Mouse (Mus musculus) embryonic fibroblast, embryonic 13.5 days (primary cell): ENCODE results near the gene Gm2a. TPM values are rescaled to one million over a fixed set of nuclear protein-coding genes. Genes with fewer than 3 reads are reported as not detected.

Experiments used
- H3K27ac ChIP-seq: 2 replicates; pipeline ENCODE4 v1.5.1; 2012; ENCODE audit warnings: low read length, control low read depth, inconsistent platforms; ENCODE audit not compliant: insufficient read depth
- H3K4me1 ChIP-seq: 2 replicates; pipeline ENCODE4 v1.6.1; 2011; ENCODE audit warnings: low read length; ENCODE audit not compliant: control insufficient read depth, insufficient read depth
- H3K4me3 ChIP-seq: 2 replicates; pipeline ENCODE4 v1.5.1; 2011; ENCODE audit warnings: mild to moderate bottlenecking, control low read depth, low read length; ENCODE audit not compliant: insufficient read depth
- CTCF ChIP-seq: IDR thresholded peaks from 2 replicates; pipeline ENCODE4 v1.5.1; 2011; ENCODE audit warnings: mild to moderate bottlenecking, control low read depth, low read length, moderate library complexity, borderline replicate concordance; ENCODE audit not compliant: insufficient read depth
- POLR2A ChIP-seq: IDR thresholded peaks from 2 replicates; pipeline ENCODE4 v1.6.1; 2011; ENCODE audit warnings: low read depth, mild to moderate bottlenecking, control low read depth, low read length, moderate library complexity
- polyA plus RNA-seq: library from polyadenylated mRNA; stranded (reverse); fragments of >200 nt; gene quantifications from 2 replicates; pipeline ENCODE4 v1.2.4, GENCODE M21; 2011; ENCODE audit warnings: low read depth; ENCODE audit not compliant: missing spikeins, insufficient read length

Gm2a gene
- polyA plus RNA-seq, 1 experiment: 20.6 TPM

DNA sequence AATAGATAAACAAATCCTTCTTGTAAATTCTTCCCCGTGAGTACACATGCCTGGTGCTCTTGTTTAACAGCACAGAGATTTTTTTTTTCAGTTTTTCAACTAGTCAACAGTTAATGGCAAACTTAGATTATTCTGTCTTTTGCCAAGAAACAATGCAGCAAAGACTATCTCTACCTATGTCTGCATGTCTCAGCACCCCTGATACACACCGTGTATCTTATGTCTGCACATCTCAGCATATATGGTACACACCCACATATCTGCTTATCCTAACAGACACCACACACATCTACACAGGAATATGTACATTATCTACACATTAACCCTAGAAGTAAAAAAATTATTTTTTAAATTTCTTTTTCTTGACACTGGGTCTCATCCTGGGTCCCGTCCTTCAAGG is 28.7 kb downstream of the Gm2a start:
- H3K4me1 ChIP-seq: no peaks in the 10 kb centered on the region

DNA sequence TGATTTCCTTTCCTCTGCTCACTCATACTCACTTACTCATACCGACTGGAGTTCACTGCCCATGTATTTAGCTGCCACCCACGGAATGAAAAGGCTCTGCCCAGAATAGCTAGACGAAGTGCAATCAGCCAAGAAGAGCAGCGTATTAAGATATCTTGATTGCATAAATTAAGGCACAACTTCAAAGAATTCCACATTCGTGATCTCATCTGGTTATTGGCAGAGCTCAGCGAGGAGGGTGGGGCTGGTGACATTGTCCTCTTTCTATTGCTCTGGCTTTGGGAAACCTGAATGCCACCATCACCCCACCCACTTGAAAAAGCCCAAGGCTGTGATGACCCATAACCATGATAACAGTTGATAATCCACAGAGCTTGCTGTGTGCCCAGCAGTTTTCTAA is 30.0 kb downstream of the Gm2a start:
- Histone ChIP-seq H3K4me3 (no peak overlapping the region), H3K4me1 (no peaks in the 10 kb centered on the region), H3K27ac (no peak overlapping the region)
- TF ChIP-seq POLR2A (no peak), CTCF (no peak)

More for the DNA sequence above, 28.7 kb downstream of the Gm2a start:
- Histone ChIP-seq H3K4me3 (no peak overlapping the region), H3K27ac (no peak overlapping the region)
- TF ChIP-seq POLR2A (no peak), CTCF (no peak)

DNA sequence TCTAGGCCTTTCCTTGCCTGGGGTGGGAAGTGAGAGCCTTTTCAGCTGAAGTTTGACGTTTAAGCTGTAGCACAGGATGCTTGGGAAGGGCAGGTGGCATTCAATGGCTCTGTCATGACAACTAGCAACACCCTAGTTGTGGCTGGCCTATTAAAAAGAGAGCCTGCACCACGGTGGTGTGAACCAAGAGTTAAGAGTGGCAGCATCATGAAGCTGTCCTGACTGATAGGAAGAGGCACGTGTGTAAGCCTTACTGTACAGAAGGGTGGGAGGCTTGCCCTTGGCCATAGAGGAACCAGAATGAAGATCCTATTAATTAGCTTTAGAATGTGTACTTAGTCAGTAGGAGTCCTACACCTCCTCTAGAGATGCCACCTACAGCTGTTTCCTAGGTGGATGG is 30.5 kb downstream of the Gm2a start:
- no peak overlapping the region for H3K27ac ChIP-seq
- no peak for TF ChIP-seq CTCF
- TF ChIP-seq POLR2A: no peak
- H3K4me3 ChIP-seq: no peak overlapping the region
- no peaks in the 10 kb centered on the region for H3K4me1 ChIP-seq

DNA sequence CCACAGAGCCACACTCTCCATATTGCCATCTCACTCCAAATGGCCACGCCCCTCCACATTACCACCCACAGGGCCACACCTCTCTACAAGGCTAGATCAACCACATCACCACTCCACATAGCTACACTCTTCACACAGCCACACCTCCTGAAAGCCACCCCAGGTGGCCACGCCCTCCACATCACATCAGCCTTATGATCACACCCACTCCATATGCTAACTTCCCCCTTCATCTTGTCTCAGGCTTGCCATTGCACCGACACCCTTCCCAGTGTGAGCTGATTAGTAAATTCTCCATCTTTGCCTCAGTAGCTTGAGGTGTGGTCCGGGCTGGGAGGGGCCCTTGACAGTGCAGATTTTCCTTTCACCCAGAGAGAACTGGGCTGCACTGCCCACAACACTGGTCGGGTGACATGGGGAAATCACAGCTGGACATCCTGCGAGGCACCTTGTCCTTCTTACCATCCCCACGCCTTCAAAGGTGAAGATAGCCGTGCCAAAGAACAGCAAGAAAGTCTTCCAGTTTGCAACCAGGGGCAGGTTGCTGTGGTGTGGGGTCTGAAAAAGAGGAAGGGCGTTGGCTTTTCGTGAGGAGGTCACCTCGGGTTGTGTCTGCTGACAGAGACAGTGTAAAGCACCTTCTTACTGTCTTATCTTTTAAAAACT is 33.3 kb downstream of the Gm2a start:
- no peak overlapping the region for H3K4me3 ChIP-seq
- H3K27ac ChIP-seq: no peak overlapping the region
- no peak for TF ChIP-seq CTCF
- TF ChIP-seq POLR2A: no peak
- H3K4me1 ChIP-seq: no peaks in the 10 kb centered on the region

DNA sequence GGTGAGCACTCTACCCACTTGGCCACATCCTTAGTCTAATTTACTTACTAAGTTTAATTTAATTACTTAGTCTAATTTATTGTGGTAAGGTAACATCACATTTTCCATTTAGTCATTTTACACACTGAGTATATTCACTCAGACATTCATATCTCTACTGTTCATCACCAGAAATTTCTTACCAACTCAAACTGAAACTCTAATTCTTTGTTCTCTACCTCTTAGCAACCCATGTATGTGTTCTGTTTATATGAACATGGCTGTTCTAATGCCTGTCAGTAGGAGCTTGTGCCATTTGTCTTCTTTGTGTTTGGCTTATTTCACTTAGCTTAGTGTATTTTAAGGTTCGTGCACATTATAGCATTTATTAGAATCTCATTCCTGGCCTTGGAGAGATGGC is 34.0 kb downstream of the Gm2a start:
- Histone ChIP-seq H3K4me3 (no peak overlapping the region), H3K4me1 (no peaks in the 10 kb centered on the region)

DNA sequence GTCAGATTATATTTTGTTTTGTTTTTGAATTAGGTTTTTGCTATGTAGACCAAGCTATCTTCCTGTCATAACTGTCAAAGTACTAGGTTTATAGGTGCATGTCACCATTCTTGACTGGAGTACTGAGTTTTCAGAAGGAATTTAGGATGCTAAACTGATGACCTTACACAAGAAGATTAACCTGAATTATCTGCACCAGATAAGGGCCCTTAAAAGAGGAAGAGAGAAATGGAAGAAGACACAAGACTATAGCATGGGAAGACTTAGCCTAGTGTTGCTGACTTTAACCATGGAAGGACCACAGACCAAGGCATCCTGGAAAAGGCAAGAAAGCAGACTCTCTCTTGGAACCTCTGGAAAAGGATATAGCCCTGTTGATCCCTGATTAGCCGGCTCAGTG is 35.3 kb downstream of the Gm2a start:
- Histone ChIP-seq H3K27ac (no peak overlapping the region), H3K4me3 (no peak overlapping the region), H3K4me1 (no peaks in the 10 kb centered on the region)
- TF ChIP-seq POLR2A: no peak

More for the DNA sequence above, 34.0 kb downstream of the Gm2a start:
- TF ChIP-seq POLR2A (no peak), CTCF (no peak)
- H3K27ac ChIP-seq: no peak overlapping the region

DNA sequence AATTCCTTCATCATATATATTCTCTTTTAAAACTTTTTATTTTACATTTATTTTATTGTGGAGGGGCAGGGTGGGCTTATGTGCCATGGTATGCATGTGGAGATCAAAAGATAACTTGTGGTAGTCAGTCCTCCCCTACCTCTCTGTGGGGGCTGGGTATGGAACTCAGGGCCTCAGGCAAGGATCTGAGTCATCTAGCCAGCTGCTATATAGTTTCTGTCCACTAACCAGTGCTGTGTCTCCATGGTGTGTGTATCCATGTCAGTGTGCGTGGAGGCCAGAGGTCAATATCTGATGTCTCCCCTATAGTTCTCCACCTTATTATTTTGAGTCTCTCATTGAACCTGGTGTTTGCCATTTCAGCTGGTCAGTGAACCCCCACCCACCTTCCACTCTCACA is 36.5 kb downstream of the Gm2a start:
- Histone ChIP-seq H3K4me1 (no peaks in the 10 kb centered on the region), H3K27ac (no peak overlapping the region), H3K4me3 (no peak overlapping the region)
- TF ChIP-seq CTCF (no peak), POLR2A (no peak)

DNA sequence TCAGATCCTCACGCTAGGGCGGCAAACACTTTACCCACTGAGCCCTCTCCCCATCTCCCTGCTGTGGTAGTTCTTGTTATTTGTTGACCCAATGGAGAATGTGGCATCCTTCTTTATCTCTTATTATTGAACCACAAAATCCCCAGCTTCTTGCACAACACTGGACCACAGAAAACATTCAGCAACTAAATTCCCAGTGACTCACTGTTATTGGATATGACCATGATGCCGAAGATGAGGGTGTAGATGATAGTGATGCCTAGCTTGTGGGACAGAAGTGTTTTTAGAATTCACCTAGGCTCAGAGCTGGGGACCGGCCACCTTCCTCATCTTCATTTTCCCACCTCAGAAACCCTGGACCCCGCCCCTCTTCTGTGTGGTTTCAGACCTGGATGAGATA is 37.0 kb downstream of the Gm2a start:
- no peaks in the 10 kb centered on the region for H3K4me1 ChIP-seq
- TF ChIP-seq CTCF (no peak), POLR2A (no peak)
- no peak overlapping the region for H3K27ac ChIP-seq
- H3K4me3 ChIP-seq: no peak overlapping the region

DNA sequence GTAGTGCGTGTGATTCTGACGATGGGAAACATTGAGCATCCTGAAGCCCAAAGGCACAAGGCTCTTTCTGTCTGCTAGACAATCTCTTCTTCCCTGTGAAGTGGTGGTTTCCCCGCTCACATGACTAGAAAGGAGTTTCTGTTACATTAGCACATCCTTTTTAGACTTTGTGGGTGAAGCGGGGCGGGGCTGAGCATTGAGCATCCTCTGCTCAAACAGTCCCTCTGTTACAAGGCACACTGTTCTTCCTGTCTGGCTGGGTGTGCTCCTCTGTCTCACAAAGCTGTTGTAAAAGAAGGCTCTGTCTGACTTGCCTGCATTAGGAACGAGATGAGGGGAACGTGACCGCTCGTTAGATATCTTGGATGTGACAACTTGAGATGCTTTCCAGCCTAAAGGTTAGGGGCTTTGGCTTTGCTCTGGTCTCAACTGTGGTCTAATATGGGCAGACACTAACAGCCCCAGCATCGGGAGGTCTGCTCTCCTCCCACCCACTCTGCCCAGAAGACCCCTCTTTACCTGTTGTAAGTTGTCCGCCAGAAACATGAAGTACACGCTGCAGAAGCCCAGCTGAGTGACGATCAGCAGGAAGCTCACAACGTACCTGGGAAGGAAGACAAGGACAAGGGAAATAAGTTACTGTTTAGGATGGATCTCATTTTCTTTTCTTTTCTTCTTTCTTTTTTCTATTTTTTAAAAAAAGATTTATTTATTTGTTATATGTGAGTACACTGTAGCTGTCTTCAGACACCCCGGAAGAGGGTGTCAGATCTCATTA is 39.0 kb downstream of the Gm2a start:
- Histone ChIP-seq H3K4me1 (no peaks in the 10 kb centered on the region), H3K4me3 (no peak overlapping the region), H3K27ac (no peak overlapping the region)
- TF ChIP-seq POLR2A (no peak), CTCF (no peak)

DNA sequence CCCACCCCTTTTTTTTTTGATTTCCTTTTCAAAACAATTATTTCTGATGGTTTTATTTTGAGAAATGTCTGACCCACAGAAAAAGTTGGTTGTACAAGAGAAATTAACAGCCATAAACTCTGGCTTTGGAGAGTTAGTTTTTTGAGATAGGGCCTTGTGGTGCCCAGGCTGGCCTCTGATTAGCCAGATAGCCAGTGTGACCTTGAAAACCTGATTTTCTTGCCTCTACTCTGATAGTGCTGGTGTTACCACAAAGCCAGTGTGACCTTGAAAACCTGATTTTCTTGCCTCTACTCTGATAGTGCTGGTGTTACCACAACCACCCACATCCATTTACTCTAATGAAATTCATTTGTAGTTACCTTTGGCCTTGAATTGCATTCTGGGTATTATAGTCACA is 39.7 kb downstream of the Gm2a start:
- no peak overlapping the region for H3K27ac ChIP-seq
- no peak for TF ChIP-seq CTCF
- TF ChIP-seq POLR2A: no peak
- no peaks in the 10 kb centered on the region for H3K4me1 ChIP-seq
- H3K4me3 ChIP-seq: no peak overlapping the region
